Mouse (Mus musculus) large intestine, adult 2 months (tissue): ENCODE results near the gene Vcp. TPM values are rescaled to one million over a fixed set of nuclear protein-coding genes. Genes with fewer than 3 reads are reported as not detected.
"Not testable (repeated sequence)": the region's sequence is repeated elsewhere in the genome, so short reads cannot be mapped to it uniquely, and the experiment has no call there.

Experiments used
- DNase-seq: peaks from one replicate; pipeline ENCODE4 v3.0.0-alpha.2; 2012; ENCODE audit warnings: low read depth, low spot score
- WGBS: fragments of 180-500 bp; shearing (Covaris S2); methylation state at CpG from one replicate; pipeline ENCODE4 v1.1.7; 2018; 5-methylcytosine and 5-hydroxymethylcytosine counted together
- polyA plus RNA-seq: library from polyadenylated mRNA; depleted of rRNA; stranded (reverse); fragments of >200 nt; gene quantifications from 2 replicates; pipeline ENCODE4 v1.2.3, GENCODE M21; 2012

Gene Vcp
- polyA plus RNA-seq, 1 experiment = 96.9 TPM

- 97% methylated on average over 1 of the region's 1 CpGs for WGBS
- no peak for DNase-seq
Observed at GRCm38 (mm10) chr4:42988296-42988695, 12.0 kb downstream of the Vcp start.

- DNase-seq = not testable (repeated sequence)
- WGBS = 77% methylated on average over 8 of the region's 8 CpGs
Observed at GRCm38 (mm10) chr4:42980467-42980866, 19.8 kb downstream of the Vcp start.

- 89% methylated on average over 4 of the region's 4 CpGs for WGBS
- DNase-seq = no peak
Observed at GRCm38 (mm10) chr4:42978062-42978461, 22.2 kb downstream of the Vcp start.

GRCm38 (mm10) chr4:42973868-42974267 lies 26.4 kb downstream of the Vcp start:
- no peak for DNase-seq
- WGBS = 80% methylated on average over 5 of the region's 5 CpGs

GRCm38 (mm10) chr4:42972952-42973351 lies 27.4 kb downstream of the Vcp start:
- no peak for DNase-seq
- WGBS = 60% methylated on average over 4 of the region's 4 CpGs

- WGBS = 83% methylated on average over 4 of the region's 4 CpGs
- DNase-seq = no peak
Observed at GRCm38 (mm10) chr4:42969304-42969703, 31.0 kb downstream of the Vcp start, which contains the start of gene 1700022I11Rik. 1700022I11Rik (plus strand) TSS chr4:42969604.

GRCm38 (mm10) chr4:42965039-42965719 lies 35.1 kb downstream of the Vcp start:
- WGBS = 15% methylated on average over 12 of the region's 12 CpGs
- peak; percentile 24 for DNase-seq

GRCm38 (mm10) chr4:42963480-42963879 lies 36.8 kb downstream of the Vcp start:
- WGBS = 95% methylated on average over 2 of the region's 2 CpGs
- no peak for DNase-seq

- DNase-seq = peak; percentile 18
- 17% methylated on average over 4 of the region's 4 CpGs for WGBS
Observed at GRCm38 (mm10) chr4:42961592-42961991, 38.7 kb downstream of the Vcp start.

GRCm38 (mm10) chr4:42959382-42959781 lies 40.9 kb downstream of the Vcp start:
- WGBS = 68% methylated on average over 4 of the region's 4 CpGs
- no peak for DNase-seq

- no peak for DNase-seq
- WGBS = 60% methylated on average over 8 of the region's 8 CpGs
Observed at GRCm38 (mm10) chr4:42958942-42959341, 41.4 kb downstream of the Vcp start.

GRCm38 (mm10) chr4:42957979-42958378 lies 42.3 kb downstream of the Vcp start:
- no peak for DNase-seq
- WGBS = 77% methylated on average over 8 of the region's 8 CpGs

GRCm38 (mm10) chr4:42957306-42957705 lies 43.0 kb downstream of the Vcp start:
- DNase-seq = no peak
- 71% methylated on average over 11 of the region's 11 CpGs for WGBS

GRCm38 (mm10) chr4:42956581-42956980 lies 43.7 kb downstream of the Vcp start:
- DNase-seq = no peak
- 95% methylated on average over 17 of the region's 17 CpGs for WGBS

- no peak for DNase-seq
- 92% methylated on average over 3 of the region's 3 CpGs for WGBS
Observed at GRCm38 (mm10) chr4:42955200-42955599, 45.1 kb downstream of the Vcp start.

- 12% methylated on average over 10 of the region's 10 CpGs for WGBS
- no peak for DNase-seq
Observed at GRCm38 (mm10) chr4:42954297-42954696, 46.0 kb downstream of the Vcp start.

GRCm38 (mm10) chr4:42953435-42954094 lies 46.7 kb downstream of the Vcp start:
- WGBS = 62% methylated on average over 10 of the region's 10 CpGs
- DNase-seq = no peak

GRCm38 (mm10) chr4:42952563-42952962 lies 47.7 kb downstream of the Vcp start:
- WGBS = 83% methylated on average over 7 of the region's 7 CpGs
- DNase-seq = no peak

GRCm38 (mm10) chr4:42951206-42952195 lies 48.8 kb downstream of the Vcp start:
- 52% methylated on average over 11 of the region's 11 CpGs for WGBS
- DNase-seq = no peak

GRCm38 (mm10) chr4:42950065-42950558 lies 50.2 kb downstream of the Vcp start:
- WGBS = 1% methylated on average over 23 of the region's 27 CpGs
- no peak for DNase-seq
